Mouse (Mus musculus): ENCODE measurements around the gene Cpne4.

GRCm38 (mm10) chr9:104659758-104660157, 112.7 kb downstream of the Cpne4 start:
- no peak for TF ChIP-seq POLR2A (IDR thresholded peaks at IDR 0.05; ENCODE audit: control insufficient read depth, low read depth, low read length)
- no peak for TF ChIP-seq CTCF (IDR thresholded peaks at IDR 0.05; ENCODE audit: control insufficient read depth, insufficient read depth, insufficient replicate concordance, low read depth, low read length)

Data from testis, adult 2 months (tissue).